Mouse (Mus musculus): ENCODE results near the gene Hoxd9.

DNA sequence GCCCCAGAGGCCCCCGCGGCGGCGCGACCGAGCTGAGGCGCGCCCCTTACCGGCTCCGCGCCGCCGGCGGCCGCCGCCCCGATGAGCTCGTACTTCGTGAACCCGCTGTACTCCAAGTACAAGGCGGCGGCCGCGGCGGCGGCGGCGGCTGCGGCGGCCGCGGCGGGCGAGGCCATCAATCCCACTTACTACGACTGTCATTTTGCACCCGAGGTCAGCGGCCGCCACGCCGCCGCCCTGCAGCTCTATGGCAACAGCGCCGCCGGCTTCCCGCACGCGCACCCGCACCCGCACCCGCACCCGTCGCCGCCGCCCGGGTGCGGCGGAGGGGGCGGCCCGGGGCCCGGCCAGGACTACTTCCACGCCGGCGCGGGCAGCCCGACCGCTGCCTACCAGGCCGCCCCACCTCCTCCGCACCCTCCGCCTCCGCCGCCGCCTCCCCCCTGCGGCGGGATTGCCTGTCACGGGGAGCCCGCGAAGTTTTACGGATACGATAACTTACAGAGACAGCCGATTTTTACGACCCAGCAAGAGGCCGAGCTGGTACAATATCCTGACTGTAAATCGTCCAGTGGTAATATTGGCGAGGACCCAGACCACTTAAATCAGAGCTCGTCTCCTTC lies 8.1 kb downstream of the Hoxd9 start:
- TF ChIP-seq EP300 (optimal IDR thresholded peaks at IDR 0.05) = no peak
- no peak for TF ChIP-seq CTCF (IDR thresholded peaks at IDR 0.05; ENCODE audit: low read depth)
